Mouse (Mus musculus): Measurements from ENCODE around the gene Uchl4.
"Not testable (repeated sequence)": the region's sequence is repeated elsewhere in the genome, so short reads cannot be mapped to it uniquely, and the experiment has no call there.

Uchl4 gene

GRCm38 (mm10) chr9:64231674-64232073 is 3.3 kb upstream of the Uchl4 start:
- no peak for DNase-seq

- DNase-seq: no peak
Measured at GRCm38 (mm10) chr9:64232257-64232957, 2.6 kb upstream of the Uchl4 start.

DNA sequence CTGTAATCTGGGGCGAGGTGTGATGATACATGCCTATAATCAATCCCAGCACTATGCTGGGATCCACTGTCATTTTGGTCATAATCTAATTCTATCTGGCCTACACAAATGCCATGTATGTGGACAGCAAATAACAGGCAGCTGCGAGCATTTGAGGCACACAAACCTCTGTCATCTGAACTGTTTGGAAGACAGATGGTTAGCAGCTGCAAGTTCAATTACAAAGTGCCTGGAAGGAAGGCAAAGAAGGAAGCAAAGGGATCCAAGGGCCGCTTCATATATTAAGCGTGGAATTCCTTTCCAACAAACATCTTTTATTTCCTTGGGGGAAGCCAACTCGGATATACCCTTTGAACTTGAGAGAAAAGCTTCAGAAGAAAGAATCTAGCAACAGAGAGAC is 1.3 kb upstream of the Uchl4 start:
- DNase-seq: no peak

- no peak for DNase-seq
Measured at GRCm38 (mm10) chr9:64236056-64236455, 1.1 kb downstream of the Uchl4 start.

- DNase-seq: no peak
Measured at GRCm38 (mm10) chr9:64240116-64240515, 5.1 kb downstream of the Uchl4 start.

- DNase-seq: no peak
Measured at GRCm38 (mm10) chr9:64240681-64241080, 5.7 kb downstream of the Uchl4 start.

- DNase-seq: no peak
Measured at GRCm38 (mm10) chr9:64242381-64242831, 7.4 kb downstream of the Uchl4 start.

DNA sequence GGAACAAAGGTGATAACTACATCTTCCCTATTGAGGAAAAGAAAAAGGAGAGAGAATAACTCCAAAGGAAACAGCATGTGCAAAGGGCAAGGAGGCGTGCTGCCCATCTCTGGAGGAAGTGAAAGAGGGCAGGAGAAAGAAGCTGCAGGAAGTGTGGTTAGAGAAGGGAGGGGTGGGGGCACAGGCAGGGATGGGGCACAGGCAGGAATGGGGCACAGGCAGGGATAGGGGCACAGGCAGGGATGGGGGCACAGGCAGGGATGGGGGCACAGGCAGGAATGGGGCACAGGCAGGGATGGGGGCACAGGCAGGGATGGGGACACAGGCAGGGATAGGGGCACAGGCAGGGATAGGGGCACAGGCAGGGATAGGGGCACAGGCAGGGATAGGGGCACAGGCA is 14.4 kb downstream of the Uchl4 start:
- no peak for DNase-seq

GRCm38 (mm10) chr9:64250111-64250730 is 15.2 kb downstream of the Uchl4 start:
- no peak for DNase-seq

DNA sequence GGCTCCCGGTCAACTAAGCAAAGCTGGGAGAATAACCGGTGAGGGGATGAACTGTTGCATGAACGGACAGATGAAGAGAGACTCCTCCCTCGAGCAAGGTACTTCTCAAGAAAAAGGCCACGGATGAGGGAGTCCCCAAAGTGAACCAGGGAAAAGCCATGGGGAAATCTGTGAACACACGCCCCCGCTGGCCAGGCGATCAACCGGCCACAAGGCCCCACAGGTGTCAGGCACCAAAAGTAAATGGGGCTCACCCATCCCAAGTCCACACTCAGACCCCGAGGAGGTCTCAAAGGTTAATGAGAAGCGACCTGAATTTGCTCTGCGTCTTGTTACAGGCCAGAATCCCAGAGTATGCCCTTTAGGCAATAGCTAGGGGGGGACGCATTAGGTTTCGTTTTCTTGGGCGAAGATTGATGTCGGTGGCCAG is 17.6 kb downstream of the Uchl4 start:
- DNase-seq: peak; percentile 21

GRCm38 (mm10) chr9:64253021-64253904 is 18.3 kb downstream of the Uchl4 start, which contains the start of gene Map2k1:
Map2k1 (minus strand) TSS chr9:64253631.
- DNase-seq: peak; percentile 100

GRCm38 (mm10) chr9:64255422-64255821 is 20.4 kb downstream of the Uchl4 start:
- DNase-seq: no peak

DNA sequence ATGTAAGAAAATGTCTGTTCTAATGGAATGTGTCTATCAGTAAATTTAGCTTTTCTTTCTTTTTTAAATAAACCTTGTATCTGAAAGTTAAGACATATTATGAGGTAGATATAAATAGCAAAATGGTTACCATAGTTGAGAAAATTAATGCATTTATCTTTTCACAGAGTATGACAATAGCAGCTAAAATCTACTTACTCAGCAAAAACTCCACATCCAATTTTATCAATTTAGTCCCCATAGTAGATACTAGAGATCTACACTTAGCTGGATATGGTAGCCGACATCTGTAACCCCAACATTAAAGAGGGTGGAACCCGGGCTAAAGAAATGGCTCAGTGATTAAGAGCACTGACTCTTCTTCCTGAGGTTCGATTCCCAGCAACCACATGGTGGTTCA is 21.2 kb downstream of the Uchl4 start:
- DNase-seq: no peak

- no peak for DNase-seq
Measured at GRCm38 (mm10) chr9:64259906-64260305, 24.9 kb downstream of the Uchl4 start.

- DNase-seq: no peak
Measured at GRCm38 (mm10) chr9:64261023-64261422, 26.0 kb downstream of the Uchl4 start.

DNA sequence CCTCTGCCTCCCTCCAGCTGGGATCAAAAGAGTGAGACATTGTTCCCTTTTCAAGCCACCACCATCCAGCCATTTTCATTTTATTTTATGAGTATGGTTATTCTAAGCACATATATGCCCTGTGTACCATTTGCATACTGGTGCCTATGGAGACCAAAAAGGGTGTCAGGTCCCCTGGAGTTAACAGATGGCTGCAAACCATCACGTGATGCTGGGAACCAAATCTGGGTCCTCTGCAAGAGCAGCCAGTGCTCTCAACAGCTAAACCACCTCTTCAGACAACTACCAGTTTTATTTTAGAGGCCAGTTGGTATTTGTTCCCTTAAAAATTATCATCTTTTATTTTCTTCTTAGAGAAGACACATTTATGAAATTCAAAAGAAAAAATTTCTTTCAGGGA is 29.8 kb downstream of the Uchl4 start:
- no peak for DNase-seq

GRCm38 (mm10) chr9:64267231-64267630 is 32.2 kb downstream of the Uchl4 start:
- DNase-seq: no peak

GRCm38 (mm10) chr9:64268196-64268595 is 33.2 kb downstream of the Uchl4 start:
- no peak for DNase-seq

DNA sequence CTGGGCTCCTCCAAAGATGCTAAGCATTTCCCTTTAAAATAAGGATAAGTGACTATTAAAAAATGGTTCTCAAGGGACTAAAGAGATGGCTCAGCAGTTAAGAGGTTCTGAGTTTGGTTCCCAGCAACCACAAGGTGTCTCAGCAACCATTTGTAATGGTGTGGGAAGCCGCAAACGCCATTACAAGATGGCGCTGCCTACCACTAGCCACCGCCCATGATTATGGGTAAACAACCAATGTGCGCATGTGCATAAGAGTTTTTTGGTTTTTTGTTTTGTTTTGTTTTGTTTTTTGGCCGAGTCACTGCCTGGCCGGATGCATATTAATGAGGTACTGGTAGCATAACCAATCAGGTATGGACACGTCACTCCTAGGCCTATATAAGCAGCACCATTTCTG is 33.8 kb downstream of the Uchl4 start:
- DNase-seq: not testable (repeated sequence)

GRCm38 (mm10) chr9:64271249-64271648 is 36.2 kb downstream of the Uchl4 start:
- no peak for DNase-seq

DNA sequence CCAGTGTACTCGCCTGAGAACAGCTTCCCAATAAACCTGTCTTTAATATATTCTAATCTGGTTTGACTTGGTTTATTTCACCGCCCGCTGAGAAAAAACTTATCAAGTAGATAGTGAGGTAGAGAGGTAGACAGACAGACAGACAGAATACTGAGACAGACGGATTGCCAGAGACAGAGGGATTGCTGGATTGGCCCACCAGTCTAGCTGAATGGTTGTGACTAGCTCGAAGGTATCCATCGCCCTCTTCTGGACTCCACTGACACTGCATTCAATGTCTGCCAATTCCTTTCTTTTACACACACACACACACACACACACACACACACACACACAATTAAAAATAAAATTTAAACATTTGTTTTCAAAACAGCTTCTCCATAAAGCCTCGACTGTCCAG is 37.6 kb downstream of the Uchl4 start:
- DNase-seq: peak; percentile 40

GRCm38 (mm10) chr9:64273757-64274156 is 38.8 kb downstream of the Uchl4 start:
- no peak for DNase-seq

DNA sequence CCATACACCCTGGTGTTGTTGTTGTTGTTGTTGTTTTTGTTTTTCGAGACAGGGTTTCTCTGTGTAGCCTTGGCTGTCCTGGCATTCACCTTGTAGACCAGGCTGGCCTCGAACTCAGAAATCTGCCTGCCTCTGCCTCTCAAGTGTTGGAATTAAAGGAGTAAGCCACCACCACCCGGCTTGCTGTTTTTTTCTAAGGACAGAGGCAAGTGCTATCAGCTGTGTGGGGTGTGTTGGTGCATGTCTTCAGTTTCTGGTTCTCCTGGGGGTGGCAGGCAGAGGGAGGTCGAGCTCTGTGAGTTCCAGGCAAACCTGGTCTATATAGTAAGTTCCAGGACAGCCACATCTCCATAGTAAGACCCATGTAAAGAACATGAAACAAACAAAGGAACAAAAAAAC is 39.3 kb downstream of the Uchl4 start:
- DNase-seq: no peak

DNA sequence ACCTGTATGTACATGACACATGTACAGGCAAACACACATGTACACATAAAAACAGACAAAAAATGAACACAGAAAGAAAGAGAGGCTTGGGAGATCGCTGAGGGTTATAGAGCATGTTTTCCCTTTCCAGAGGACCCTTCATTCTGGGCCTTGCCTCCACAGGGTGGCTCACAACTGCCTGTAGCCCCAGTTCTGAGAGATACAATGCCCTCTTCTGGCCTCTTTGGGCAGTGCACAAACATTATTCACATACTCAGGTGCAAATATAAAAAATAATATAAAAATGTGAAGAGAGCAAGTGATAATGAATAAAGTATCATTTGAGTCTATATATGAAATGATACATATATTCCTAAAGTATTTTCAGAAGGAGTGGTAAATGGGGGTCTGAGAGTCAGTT is 39.9 kb downstream of the Uchl4 start:
- DNase-seq: no peak

All from right cerebral cortex, postnatal 25 days (tissue).